Mouse (Mus musculus) frontal cortex, postnatal 36 days (tissue): ENCODE data around the gene Grwd1.

Source experiments
- DNase-seq, 2 experiments: peaks; one replicate each; pipeline ENCODE4 v3.0.0; 2022; ENCODE audit warnings: low spot score in 2 of 2

The Grwd1 gene

DNA sequence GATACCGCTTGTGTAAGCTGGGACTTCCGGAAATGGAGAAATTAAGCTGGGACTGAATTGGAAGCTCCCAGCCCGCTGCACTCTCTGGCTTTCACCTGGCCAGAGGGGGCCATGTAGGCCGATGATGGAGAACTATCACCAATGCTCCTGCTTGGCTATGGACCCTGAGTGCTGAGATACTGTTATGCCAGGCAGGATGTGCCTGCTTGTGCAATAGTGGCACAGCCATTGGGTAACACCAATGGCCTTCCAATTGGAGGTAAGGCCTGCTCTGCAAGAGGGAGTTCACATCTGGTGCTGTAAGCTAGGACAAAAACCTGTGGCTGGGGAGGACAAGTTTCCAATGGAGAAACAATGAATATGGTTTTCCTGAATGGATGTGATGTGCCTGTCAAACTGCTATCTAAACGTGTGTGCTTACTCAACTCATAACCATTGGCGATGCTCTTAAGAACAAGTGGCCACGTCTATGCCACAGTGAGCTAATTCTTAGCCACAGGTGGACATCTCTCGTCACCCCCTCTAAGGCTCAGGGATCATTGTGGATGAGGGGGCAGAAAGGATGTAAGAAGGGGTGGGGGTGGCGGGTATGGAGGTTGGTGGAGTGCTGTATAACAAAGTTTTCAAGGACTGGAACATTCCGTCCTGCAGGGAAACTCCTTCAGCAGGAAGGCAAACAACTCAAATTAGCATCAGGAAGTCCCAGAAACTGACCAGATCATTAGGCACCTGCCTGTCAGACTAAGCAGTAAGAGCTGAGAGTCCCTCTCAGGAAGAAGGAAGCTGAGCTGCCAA lies 12.4 kb upstream of the Grwd1 start:
- no peak for DNase-seq

DNA sequence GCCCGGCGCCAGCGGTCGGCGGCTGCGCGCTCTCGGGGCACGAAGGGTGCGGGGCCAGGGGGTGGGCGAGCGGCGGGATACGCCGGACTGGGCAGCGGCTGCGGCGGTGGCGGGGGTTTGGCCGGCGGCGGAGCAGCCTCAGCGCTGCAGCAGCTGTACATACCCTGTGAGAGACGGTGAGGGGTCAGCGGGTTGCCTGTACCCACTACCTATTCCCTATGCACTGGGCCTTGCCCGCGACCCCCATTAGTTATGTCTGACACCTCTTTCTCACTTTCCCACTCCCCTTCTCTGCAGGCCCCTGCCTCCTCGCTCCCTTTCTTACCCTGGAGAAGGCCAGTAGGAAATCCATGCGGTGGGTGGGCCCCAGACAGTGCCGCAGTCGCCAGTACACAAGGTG lies 3.2 kb upstream of the Grwd1 start:
- DNase-seq, result no peak

DNA sequence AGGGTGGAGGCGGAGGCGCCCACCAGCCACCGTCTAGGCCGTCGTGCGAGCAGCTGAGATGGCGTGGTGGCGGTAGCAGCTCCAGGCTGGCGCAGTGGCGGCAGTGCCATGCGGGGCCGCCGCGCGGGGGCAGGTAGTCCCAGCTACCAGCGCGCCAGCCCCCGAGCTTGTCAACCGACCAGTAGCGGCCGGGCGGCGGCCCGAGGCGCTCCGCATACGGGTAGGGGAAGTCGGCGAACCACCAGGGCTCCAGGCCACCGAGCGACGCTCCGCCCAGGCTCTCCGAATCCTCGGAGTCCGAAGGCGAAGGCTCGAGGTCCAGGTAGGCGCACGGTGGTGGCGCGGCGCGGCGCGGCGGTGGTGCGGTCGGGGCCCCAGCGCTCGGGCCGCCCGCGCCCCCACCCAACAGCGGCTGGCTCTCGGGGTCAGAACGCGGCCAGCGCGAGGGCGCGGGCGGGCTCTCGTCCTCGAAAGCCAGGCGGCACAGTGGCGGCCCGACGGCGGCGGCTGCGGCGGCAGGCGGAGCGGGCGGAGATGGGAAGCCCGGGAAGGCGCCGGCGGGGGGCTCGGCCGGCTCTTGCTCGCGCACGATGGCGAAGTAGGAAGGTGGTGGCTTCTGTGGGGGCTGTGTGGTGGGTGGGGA lies 2.5 kb upstream of the Grwd1 start:
- DNase-seq, result no peak

DNA sequence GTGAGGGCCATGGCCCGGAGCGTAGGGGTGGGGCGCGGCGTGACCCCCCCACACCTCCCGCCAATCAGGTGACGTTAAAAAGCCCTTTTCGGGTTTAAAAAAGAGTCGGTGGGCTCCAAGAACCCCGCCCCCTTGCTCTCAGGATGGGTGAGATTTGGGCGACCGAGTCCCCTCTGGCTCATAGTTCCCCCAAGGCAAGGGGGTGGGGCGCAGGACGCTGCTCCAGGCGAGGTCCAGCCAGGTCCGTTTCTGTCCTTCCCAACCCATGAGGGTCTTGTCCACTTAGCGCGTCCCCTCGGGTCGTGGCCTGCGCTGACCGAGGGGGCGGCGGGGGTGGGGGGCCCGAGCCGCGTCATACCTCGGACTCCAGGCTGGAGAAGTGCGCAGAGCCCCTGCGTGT lies 1.7 kb upstream of the Grwd1 start:
- no peak for DNase-seq

DNA sequence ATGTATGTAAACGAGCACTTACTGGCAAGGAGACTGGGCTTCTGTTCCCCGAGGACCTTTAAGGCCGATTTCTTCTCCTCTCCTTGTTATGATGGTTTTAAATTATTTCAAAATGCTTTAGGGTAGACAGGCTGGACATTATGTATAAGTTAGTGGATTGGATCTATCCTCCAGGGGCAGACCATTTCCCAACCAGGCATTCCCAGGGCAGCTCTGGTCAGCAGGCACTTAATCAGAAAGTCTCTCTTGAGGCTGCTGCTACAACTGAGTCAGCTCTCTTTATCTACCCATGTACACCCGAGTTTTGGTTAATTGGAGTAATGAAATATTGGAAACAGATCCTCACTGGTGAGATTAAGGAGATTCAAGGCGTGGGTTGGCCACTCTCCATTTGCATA lies 383 bp upstream of the Grwd1 start:
- DNase-seq, result no peak

DNA sequence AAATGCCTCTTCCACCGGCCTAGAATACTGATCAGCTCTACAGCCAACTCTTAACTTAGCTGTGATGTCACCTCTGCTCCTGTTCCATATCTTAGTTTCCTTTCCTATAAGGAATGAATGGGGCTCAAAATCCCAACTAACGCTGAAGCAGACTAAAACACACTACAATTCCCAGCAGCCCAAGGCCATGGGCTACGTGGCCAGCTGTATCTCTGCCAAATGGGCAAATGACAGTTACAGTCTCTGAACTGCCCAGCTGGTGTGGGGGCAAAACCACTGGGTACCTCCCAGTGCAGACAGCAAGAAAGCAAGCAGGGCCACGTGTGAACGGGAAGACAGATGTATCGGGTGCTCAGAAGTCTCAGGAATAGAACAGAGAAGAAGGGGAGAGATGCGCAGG lies 4.1 kb downstream of the Grwd1 start:
- DNase-seq, result no peak

DNA sequence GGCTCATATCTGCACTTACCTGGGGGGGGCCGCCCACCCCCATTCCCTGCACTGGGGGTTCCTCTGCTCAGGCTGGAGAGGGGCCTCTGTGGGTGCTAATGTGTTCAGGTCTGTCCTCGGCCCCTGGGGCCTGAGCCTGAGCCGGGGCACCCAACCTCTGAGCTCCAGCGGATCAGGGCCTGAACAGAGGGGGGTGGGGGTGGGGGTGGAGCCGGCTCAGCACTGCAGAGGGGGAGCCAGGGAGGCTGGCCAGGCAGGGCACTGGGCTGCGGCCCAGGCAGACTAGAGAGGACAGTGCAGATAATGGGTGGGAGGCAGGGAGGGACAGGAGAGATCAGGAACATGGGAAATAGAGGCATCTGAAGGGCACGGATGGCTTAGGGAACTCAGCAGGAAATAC lies 6.1 kb downstream of the Grwd1 start, which contains the start of gene Kcnj14:
TSS of gene Kcnj14 (minus strand) at position 185 of the 400 bp plus-strand sequence.
- no peak for DNase-seq

DNA sequence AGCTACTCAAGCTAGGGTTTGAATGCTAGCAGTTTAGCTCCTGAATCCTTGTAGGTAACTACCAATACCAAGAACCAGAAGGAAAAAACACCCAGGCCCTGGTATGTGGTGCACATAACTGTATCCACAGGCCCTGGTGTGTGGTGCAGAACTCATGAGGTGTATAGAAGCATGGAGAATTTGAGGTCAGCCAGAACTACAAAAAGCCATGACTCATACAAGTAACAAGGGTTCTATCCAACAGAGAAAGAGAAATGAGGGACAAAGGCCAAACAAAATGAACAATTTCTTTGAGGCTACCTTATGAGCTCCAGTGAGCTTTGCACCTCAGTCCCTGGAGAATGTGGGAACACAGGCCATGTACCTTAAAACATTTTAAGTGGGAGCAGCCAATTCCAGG lies 9.8 kb downstream of the Grwd1 start:
- DNase-seq, result no peak

DNA sequence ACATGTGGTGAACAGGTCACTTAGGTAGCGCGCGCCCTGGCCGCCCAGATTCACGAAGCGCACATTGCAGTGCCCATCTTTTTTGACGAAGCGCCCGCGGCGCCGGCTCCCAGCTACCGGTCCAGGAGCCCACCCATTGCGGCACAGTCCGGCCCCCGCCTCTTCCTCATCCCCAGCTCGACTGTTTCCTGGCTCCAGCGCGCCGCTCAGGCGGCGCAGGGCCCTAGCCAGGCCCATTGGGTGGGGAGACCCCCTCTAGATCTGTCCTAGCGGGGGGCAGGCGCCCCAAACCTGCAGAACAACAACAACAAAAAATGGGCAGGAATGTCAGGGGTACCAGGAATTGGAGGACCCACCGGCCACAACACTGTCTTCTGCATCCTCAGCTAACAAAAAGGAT lies 10.9 kb downstream of the Grwd1 start:
- DNase-seq, result no peak

DNA sequence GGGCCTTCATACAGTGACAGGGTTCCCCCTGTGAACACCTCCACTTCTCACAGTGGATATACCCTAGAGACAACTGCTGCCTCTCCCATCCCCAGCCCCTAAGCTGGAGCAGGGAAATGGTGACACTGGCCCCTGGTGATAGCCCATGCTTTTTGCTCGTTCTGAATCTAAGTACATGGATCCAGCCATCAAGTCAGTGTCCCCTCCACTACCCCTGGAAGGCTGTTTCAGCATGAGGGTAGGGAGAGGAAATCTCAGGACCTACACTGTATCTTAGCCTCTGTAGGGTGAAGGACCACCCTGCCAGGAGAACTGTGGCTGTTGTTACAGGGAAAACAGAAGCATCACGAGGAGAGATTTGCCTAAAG lies 14.8 kb downstream of the Grwd1 start:
- DNase-seq, result no peak

DNA sequence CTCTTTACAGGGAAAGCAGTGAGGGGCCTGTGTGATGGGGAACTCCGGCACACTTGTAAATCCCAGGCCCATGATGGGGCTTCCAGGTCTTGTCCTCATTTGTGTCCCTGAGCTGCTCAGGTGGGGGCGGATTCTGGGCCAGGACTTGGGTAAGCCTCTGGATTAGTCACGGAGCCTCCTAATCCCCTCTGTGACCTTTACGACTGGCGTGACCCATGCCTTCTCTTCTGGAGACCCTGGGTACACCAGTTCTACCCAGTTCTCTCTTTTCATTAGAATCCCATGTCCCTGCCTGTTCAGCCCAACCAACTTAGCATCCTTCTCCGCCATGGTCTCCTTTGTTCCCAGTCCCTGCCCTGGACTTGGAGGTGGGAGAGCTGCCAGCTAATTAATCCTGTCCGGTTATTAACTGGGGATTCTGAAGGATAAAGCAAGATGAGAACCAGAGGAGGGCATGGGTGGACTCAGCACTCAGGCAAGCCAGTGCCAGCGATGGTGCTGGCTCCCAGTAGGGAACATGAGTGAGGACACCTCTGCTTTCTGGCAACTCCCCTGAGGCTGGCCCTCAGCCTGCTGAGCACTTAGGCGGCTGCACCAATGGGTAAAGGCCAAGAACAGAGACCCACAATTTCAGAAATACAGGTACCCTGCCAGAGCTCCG lies 15.3 kb downstream of the Grwd1 start:
- DNase-seq, result no peak

DNA sequence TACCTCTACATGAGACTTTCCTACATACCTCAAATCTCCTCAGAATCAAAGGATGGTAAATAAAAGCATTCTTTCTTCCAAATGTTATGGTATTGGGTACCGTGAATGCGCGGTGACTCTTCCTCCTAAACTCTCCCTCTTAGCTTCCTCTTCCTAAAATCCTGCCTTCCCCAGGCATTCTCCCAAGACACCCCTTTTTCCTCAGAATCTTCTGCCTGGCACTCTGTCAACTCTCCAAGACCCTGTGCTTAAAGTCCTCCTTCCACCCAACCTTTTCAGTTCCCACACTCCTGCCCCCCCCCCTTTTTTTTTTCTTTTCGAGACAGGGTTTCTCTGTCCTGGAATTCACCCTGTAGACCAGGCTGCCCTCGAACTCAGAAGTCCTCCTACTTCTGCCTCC lies 15.9 kb downstream of the Grwd1 start:
- DNase-seq, result no peak

DNA sequence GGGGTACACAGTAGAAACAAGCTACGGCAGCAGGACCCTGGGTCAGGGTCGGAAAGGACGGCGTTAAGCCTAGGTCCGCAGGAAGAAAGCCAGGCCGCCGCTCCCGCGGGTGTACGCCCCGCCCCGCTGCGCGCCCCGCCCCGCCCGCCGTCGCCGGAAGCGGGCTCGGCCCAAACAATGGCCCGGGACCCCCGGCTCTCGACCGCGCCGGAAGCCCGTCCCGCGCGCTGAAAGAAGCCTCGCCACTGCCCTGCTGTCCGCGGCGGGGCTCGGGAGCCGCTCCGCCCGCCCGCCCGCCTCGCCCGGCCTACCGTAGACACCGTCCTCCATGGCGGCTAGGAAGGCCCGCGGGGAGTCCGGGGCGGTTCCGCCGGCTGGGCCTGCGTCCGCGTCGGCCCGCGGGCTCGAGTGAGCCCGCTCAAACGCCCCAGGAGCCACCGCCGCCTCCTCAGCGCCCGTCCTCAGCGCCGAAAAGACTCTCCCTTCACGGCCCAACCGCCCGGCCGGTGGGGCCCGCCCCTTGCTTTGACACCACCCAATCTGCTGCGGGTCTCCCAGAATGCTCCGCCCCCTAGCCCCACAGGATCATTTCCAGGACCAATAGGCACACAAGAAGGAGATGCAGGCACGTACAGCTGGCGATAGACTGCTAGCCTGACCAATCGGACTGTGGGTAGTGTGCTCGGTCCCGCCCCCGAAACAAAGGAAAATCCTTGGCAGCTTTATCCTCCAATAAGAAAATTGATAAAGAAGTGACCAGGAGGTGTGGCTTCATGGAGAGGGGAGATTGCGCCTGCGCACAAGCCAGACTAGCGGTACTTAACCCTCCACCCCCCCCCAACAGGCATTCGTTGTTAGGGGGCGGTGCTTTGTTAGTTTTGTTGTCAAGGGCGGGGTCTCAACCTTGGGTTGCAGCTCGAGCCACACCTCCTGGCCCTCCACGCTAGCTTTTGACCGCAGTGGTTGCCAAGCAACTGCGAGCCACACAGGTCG lies 16.7 kb downstream of the Grwd1 start, which contains the start of gene Cyth2:
TSS of gene Cyth2 (minus strand) at position 795 of the 993 bp plus-strand sequence.
- peak; percentile 97 to 99 for DNase-seq

DNA sequence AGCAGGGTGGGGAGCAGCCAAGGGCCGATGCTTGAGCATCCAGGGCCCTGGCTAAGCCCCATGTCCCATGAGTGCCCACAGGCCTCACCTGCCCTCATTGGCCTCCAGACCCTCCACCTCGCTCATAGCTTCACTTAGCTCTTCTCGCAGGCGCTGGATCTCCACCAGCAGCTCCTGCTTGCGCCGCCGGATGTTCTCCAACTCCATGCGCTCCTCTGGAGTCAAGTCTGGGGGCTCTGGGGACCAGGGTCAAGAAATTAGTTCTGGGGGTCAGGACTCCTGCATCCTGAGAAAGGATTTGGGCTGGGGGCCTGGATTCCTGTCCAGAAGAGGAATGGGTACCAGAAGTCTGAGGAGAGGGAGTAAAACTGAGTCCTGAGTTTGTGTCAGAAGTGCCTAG lies 17.8 kb downstream of the Grwd1 start:
- no peak for DNase-seq

DNA sequence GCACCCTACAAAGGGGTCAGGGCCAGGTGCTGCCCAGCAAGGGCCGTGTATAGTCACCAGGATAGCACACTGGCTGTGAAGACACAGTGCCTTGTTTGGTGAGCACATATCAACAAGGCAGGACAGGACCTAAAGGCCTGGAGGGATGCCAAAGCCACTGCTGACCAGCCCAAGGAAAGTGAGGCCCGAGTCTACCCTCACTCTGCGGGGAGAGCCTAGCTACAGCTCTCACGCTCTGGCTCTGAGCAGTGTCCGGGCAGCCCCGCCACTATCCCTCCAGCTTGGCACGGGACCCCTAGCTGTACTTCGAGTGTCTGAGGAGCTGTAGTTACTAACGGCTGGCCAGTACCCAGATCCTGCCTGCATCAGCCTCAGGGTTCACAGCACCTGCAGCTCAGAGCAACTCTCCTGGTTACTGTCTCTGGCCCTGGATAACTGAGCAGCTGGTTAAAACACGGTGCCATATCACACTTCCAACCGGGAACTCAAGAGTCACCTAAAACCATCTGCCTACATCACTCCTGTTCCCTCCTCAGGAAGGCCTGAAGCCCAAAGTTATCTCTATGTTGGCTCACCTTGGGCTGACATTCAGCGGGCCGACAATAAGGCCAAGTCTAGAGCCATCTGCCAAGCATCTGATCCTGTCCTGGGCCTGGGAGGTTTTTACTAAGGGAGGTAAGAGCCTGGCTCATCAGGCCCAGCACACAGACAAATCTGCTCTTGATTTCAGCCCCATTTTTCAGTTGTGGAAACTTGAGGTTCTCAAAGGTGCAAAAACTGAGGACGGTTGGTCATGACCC lies 21.3 kb downstream of the Grwd1 start:
- DNase-seq, result no peak

DNA sequence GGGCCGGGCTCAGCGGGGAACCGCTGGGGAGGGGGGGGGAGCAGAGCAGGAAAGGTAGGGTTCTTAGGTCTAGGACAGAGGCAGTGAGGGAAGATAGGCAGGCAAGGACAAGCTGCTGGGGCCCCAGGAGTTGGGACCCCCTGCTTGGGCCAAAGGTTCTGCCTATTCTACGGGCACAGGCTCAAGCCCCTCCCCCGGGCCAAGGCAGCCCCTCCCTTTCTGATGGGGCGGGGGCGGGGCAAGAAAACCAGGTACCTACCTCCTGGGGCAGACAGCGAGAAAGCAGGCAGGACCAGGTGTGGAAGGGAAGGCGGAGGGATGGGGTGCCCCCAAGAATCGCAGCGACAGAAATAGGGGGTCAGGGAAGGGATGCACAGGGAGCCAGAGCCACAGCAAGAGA lies 22.3 kb downstream of the Grwd1 start:
- DNase-seq, result no peak

DNA sequence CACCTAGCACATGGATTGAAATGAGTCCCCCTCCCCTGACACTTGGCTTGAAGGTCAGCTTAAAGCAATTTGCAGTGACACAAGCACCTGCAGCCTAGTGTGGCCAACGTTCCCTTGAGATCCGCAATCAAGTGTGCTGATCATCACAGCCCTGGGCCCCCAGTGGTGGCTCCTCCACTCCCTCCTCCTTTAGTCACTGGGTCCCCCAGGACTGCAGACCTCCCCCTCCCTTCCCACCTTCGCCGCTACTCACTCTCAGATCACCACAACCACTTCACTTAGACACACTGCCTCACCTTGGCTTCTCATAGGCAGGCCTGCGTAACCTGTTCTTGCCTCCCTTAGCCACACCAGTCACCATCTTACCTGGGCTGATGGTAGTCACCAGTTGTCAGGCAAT lies 24.8 kb downstream of the Grwd1 start:
- no peak for DNase-seq

DNA sequence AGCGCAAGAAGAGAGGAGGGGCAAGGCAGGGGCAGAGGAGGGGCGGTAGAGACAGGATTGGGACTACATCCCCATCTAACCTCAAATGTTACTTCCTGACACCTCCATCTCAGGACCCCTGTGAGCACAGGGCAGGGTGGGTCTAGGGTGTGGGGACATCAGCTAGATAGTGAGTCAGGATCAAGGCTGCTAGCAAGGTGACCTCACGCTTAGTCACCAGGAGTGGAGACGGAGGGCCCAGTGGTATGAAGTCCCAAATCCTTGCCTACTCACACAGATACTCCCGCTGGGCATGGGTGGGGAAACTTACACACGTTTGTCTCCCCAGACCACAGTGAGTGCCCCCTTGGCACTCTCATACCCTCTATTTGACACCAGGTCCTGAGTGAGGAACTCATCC lies 28.2 kb downstream of the Grwd1 start:
- no peak for DNase-seq

DNA sequence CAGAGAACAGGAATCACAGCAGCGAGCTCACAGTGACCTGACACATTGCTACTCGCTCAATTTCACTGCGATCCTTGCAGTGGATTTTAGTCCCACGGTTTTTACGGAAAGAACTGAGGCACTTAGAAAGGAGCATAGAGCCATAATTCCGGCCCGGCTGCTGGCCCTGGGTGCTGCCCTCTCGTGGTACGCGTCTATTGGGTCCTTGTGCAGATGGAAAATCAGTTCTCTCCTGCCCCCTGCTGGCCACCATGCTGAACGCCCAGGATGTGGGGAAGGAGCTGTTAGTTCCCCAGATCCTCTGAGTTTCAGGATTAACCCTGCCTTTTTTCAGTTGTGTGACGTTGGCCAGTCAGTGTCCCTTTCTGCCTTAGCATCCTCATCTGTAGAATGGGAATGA lies 29.4 kb downstream of the Grwd1 start:
- DNase-seq, result peak; percentile 93 to 94

DNA sequence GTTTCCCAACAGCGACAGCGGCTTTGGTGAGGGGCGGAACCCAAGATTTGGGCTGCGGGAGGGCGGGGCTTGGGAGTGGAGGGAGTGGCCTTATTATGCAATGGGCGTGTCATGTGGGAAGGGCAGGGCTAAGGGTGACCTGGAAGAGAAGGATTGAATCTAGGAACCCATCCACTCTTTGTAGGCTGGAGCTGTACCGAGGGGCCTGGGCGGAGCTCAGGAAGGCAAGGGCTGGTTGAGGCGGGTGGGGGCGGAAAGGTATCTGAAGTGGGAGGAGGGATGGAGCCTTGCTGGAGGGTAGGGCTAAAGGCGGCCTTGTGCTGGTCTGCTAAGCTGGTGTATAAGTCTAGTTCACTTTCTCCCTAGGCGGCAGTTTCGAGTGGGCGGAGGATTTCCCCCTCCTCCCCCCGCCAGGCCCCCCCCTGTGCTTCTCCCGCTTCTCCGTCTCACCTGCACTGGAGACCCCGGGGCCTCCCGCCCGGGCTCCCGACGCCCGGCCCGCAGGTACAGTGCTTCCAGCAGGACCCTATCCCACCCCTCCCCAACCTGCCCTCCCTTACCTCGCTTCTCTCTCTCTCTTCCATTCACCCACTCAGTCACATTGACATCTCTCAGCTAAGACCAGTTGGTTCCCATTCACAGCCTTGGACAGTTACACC lies 30.1 kb downstream of the Grwd1 start:
- no peak for DNase-seq
